Mouse (Mus musculus) lung, embryonic 14.5 days (tissue): ENCODE data around the gene Clec16a. TPM values are rescaled to one million over a fixed set of nuclear protein-coding genes. Genes with fewer than 3 reads are reported as not detected.

Experiments
- ATAC-seq: fragments of 200-750 bp; cut with Nextera tagmentation; 2 replicates; pipeline ENCODE4 v1.8.0; 2017; ENCODE audit warnings: mild to moderate bottlenecking, moderate TSS enrichment, moderate library complexity; ENCODE audit not compliant: insufficient read depth
- DNase-seq: peaks from one replicate; pipeline ENCODE4 v3.0.0-alpha.2; 2015
- H3K27ac ChIP-seq: fragments of 300-500 bp; sonication (generic); 2 replicates; pipeline ENCODE4 v1.5.1; 2014; ENCODE audit warnings: low read depth, mild to moderate bottlenecking, moderate library complexity
- H3K27me3 ChIP-seq: fragments of 300-500 bp; sonication (generic); 2 replicates; pipeline ENCODE4 v1.6.1; 2014; ENCODE audit warnings: low read length, control low read depth; ENCODE audit not compliant: insufficient read depth
- H3K36me3 ChIP-seq: fragments of 300-500 bp; sonication (generic); 2 replicates; pipeline ENCODE4 v1.6.1; 2014; ENCODE audit warnings: control low read depth; ENCODE audit not compliant: insufficient read depth
- H3K4me1 ChIP-seq: fragments of 300-500 bp; sonication (generic); 2 replicates; pipeline ENCODE4 v1.6.1; 2014; ENCODE audit warnings: antibody characterized with exemption, control low read depth; ENCODE audit not compliant: insufficient read depth
- H3K4me2 ChIP-seq: fragments of 300-500 bp; sonication (generic); 2 replicates; pipeline ENCODE4 v1.6.1; 2014; ENCODE audit warnings: mild to moderate bottlenecking
- H3K4me3 ChIP-seq: fragments of 300-500 bp; sonication (generic); 2 replicates; pipeline ENCODE4 v1.5.1; 2014; ENCODE audit warnings: low read depth, low read length
- H3K9ac ChIP-seq: fragments of 300-500 bp; sonication (generic); 2 replicates; pipeline ENCODE4 v1.6.1; 2014
- H3K9me3 ChIP-seq: fragments of 300-500 bp; sonication (generic); 2 replicates; pipeline ENCODE4 v1.6.1; 2016; ENCODE audit warnings: low read depth, low read length, control low read depth
- CTCF ChIP-seq: IDR thresholded peaks from 2 replicates; pipeline ENCODE4 v1.5.1; 2016; ENCODE audit warnings: antibody characterized with exemption, low read depth
- WGBS: fragments of 180-500 bp; shearing (Covaris S2); extraction: QIAGEN DNeasy Blood & Tissue Kit; methylation state at CpG from one replicate; pipeline ENCODE4 v1.1.7; 2014; 5-methylcytosine and 5-hydroxymethylcytosine counted together
- polyA plus RNA-seq: library from polyadenylated mRNA; unstranded; fragments of >200 nt; fragmentation: Nextera tagmentation; extraction: Ambion mirVana; gene quantifications from 2 replicates; pipeline ENCODE4 v1.2.1, GENCODE M21; 2014

The Clec16a gene
- polyA plus RNA-seq, 1 experiment from 2014 or later: 27.4 TPM

GRCm38 (mm10) chr16:10628030-10628555 is 83.0 kb downstream of the Clec16a start:
- no peaks in the 10 kb centered on the region for H3K27me3 ChIP-seq
- no peak overlapping the region for H3K4me3 ChIP-seq
- no peak overlapping the region for H3K4me2 ChIP-seq
- H3K9me3 ChIP-seq: no peaks in the 10 kb centered on the region
- 83% methylated on average over 4 of the region's 4 CpGs for WGBS
- H3K36me3 ChIP-seq: peaks cover 9% of the 10 kb centered on the region; the same call in 1 of the 2 replicates
- DNase-seq (no peak), ATAC-seq (no peak)
- H3K4me1 ChIP-seq: peaks cover 8% of the 10 kb centered on the region
- peak; percentile 38; the same call in 1 of the 2 replicates for TF ChIP-seq CTCF
- no peak overlapping the region for H3K9ac ChIP-seq
- H3K27ac ChIP-seq: no peak overlapping the region

GRCm38 (mm10) chr16:10628960-10629359 is 83.8 kb downstream of the Clec16a start:
- H3K4me2 ChIP-seq: no peak overlapping the region
- ATAC-seq (peak; percentile 80), DNase-seq (peak; percentile 71)
- H3K4me3 ChIP-seq: no peak overlapping the region
- H3K9ac ChIP-seq: no peak overlapping the region
- H3K27me3 ChIP-seq: no peaks in the 10 kb centered on the region
- TF ChIP-seq CTCF: no peak
- H3K9me3 ChIP-seq: no peaks in the 10 kb centered on the region
- peaks cover 9% of the 10 kb centered on the region; the same call in 1 of the 2 replicates for H3K36me3 ChIP-seq
- WGBS: 18% methylated on average over 3 of the region's 3 CpGs
- H3K27ac ChIP-seq: no peak overlapping the region
- H3K4me1 ChIP-seq: peaks cover 8% of the 10 kb centered on the region

- no peak overlapping the region for H3K27ac ChIP-seq
Observed at GRCm38 (mm10) chr16:10629361-10629760, 84.2 kb downstream of the Clec16a start.

GRCm38 (mm10) chr16:10634940-10635339 is 89.8 kb downstream of the Clec16a start:
- H3K4me2 ChIP-seq: no peak overlapping the region
- no peaks in the 10 kb centered on the region for H3K27me3 ChIP-seq
- H3K27ac ChIP-seq: no peak overlapping the region
- 0 out of 2 replicates have a peak, but pooled peaks cover 6% of the 10 kb centered on the region for H3K36me3 ChIP-seq
- DNase-seq: no peak
- no peak overlapping the region for H3K4me3 ChIP-seq
- TF ChIP-seq CTCF: no peak
- H3K9me3 ChIP-seq: no peaks in the 10 kb centered on the region
- H3K9ac ChIP-seq: no peak overlapping the region
- 83% methylated on average over 3 of the region's 3 CpGs for WGBS
- peaks cover 7% of the 10 kb centered on the region; the same call in 1 of the 2 replicates for H3K4me1 ChIP-seq
- ATAC-seq: no peak

More at GRCm38 (mm10) chr16:10629361-10629760, 84.2 kb downstream of the Clec16a start:
- peak; percentile 21; the same call in 1 of the 2 replicates for ATAC-seq
- Histone ChIP-seq H3K4me2 (no peak overlapping the region), H3K4me1 (peaks cover 8% of the 10 kb centered on the region), H3K9me3 (no peaks in the 10 kb centered on the region), H3K9ac (no peak overlapping the region), H3K4me3 (no peak overlapping the region), H3K36me3 (peaks cover 9% of the 10 kb centered on the region; the same call in 1 of the 2 replicates), H3K27me3 (no peaks in the 10 kb centered on the region)
- WGBS: 52% methylated on average over 3 of the region's 3 CpGs
- no peak for TF ChIP-seq CTCF
- no peak for DNase-seq

GRCm38 (mm10) chr16:10637898-10638297 is 92.8 kb downstream of the Clec16a start:
- no peak for TF ChIP-seq CTCF
- Histone ChIP-seq H3K4me2 (no peak overlapping the region), H3K27me3 (no peaks in the 10 kb centered on the region), H3K9ac (no peak overlapping the region), H3K4me1 (peaks cover 7% of the 10 kb centered on the region; the same call in 1 of the 2 replicates), H3K9me3 (no peaks in the 10 kb centered on the region), H3K27ac (peak overlapping the region; percentile 10; the same call in 1 of the 2 replicates), H3K36me3 (no peaks in the 10 kb centered on the region), H3K4me3 (no peak overlapping the region)
- no peak for DNase-seq
- ATAC-seq: peak; percentile 38; the same call in 1 of the 2 replicates
- 39% methylated on average over 3 of the region's 3 CpGs for WGBS

GRCm38 (mm10) chr16:10639111-10639889 is 94.2 kb downstream of the Clec16a start:
- H3K27me3 ChIP-seq: no peaks in the 10 kb centered on the region
- H3K36me3 ChIP-seq: no peaks in the 10 kb centered on the region
- H3K4me2 ChIP-seq: no peak overlapping the region
- ATAC-seq (no peak), DNase-seq (no peak)
- H3K9ac ChIP-seq: no peak overlapping the region
- TF ChIP-seq CTCF: no peak
- H3K9me3 ChIP-seq: no peaks in the 10 kb centered on the region
- H3K4me3 ChIP-seq: no peak overlapping the region
- 53% methylated on average over 13 of the region's 13 CpGs for WGBS
- H3K27ac ChIP-seq: no peak overlapping the region
- peaks cover 7% of the 10 kb centered on the region; the same call in 1 of the 2 replicates for H3K4me1 ChIP-seq

GRCm38 (mm10) chr16:10640041-10640440 is 94.9 kb downstream of the Clec16a start:
- Histone ChIP-seq H3K9ac (no peak overlapping the region), H3K4me3 (no peak overlapping the region), H3K9me3 (no peaks in the 10 kb centered on the region), H3K27me3 (no peaks in the 10 kb centered on the region), H3K4me2 (no peak overlapping the region), H3K27ac (no peak overlapping the region), H3K36me3 (no peaks in the 10 kb centered on the region), H3K4me1 (peaks cover 7% of the 10 kb centered on the region; the same call in 1 of the 2 replicates)
- peak; percentile 89 for TF ChIP-seq CTCF
- ATAC-seq: peak; percentile 73
- WGBS: 4% methylated on average over 5 of the region's 5 CpGs
- DNase-seq: peak; percentile 95
